Mouse (Mus musculus): Measurements from ENCODE around the gene Xdh.

- no peak for TF ChIP-seq POLR2A (IDR thresholded peaks at IDR 0.05; ENCODE audit: insufficient read length, low read depth)
- TF ChIP-seq MAX (IDR thresholded peaks at IDR 0.05; ENCODE audit: low read depth) = no peak
- TF ChIP-seq E2F4 (IDR thresholded peaks at IDR 0.05; ENCODE audit: insufficient read depth) = no peak
- TF ChIP-seq POLR2AphosphoS2 (IDR thresholded peaks at IDR 0.05; ENCODE audit: insufficient read length, low read depth) = no peak
- no peak for TF ChIP-seq MYOD1 (IDR thresholded peaks at IDR 0.05; ENCODE audit: control insufficient read depth in 1 of 3, insufficient read length in 2 of 3, low read depth in 2 of 3)
- no peak for TF ChIP-seq CEBPB (IDR thresholded peaks at IDR 0.05; ENCODE audit: insufficient read depth, poor library complexity, severe bottlenecking)
- TF ChIP-seq USF1 (IDR thresholded peaks at IDR 0.05; ENCODE audit: low read depth) = no peak
Measured at GRCm38 (mm10) chr17:73960745-73961144, 10.7 kb upstream of the Xdh start.
